Mouse (Mus musculus) adrenal gland, adult (tissue): ENCODE measurements around the gene Gsx1.

Experiments
- DNase-seq, 2 experiments: peaks; one replicate each; pipeline ENCODE4 v3.0.0; 2022 to 2023; ENCODE audit warnings: low spot score in 1 of 2; ENCODE audit not compliant: inconsistent age in 2 of 2

Gsx1 gene

DNA sequence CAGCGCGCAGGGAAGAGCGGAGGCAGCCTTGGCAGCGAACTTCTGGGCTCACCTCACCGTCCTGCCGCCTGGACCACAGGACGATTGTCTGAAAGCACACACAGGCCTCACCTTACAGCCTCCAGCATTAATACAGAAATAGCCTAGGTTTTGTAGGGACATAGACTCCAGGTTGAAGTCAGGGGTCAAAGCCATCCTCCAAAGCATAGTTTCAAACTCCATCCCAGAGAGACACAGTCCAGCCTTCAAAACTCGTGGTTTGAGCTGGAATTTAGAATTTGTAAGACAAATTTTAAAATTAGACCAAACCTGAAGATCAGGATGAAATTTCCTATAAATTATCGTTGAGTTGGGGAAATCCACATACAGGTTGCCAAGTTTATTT is 4.1 kb downstream of the Gsx1 start:
- DNase-seq: no peak

DNA sequence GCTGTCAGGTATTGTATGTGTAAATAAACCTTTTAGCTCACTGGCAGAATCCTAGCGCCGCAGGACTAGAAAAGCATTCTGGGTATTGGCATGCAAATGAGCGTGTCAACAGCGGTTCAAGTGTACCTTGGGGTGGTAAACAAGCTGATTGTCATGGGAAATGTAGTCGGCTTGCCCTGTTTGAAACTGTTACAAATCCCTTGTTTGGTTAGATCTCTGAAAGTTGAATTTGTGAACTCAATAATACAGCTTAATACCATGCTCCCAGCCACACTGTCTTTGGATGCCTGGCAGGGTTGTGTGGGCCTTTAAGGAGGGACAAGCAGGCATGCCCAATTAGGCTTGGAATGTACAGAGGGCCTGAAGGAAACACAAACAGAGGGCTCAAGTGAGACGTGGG is 16.4 kb downstream of the Gsx1 start:
- no peak for DNase-seq

DNA sequence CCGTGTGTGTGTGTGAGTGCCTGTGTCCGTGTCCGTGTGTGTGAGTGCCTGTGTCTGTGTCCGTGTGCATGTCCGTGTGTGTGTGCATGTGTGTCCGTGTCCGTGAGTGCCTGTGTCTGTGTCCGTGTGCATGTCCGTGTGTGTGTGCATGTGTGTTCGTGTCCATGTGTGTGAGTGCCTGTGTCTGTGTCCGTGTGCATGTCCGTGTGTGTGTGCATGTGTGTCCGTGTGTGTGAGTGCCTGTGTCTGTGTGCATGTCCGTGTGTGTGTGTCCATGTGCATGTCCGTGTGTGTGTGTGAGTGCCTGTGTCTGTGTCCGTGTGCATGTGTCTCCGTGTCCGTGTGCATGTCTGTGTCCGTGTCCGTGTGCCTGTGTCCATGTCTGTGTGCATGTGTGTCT is 19.4 kb downstream of the Gsx1 start:
- DNase-seq: no peak

GRCm38 (mm10) chr5:147208471-147208870 is 20.0 kb downstream of the Gsx1 start:
- no peak for DNase-seq

GRCm38 (mm10) chr5:147227354-147228112 is 39.0 kb downstream of the Gsx1 start:
- DNase-seq: peak; percentile 78 to 94

DNA sequence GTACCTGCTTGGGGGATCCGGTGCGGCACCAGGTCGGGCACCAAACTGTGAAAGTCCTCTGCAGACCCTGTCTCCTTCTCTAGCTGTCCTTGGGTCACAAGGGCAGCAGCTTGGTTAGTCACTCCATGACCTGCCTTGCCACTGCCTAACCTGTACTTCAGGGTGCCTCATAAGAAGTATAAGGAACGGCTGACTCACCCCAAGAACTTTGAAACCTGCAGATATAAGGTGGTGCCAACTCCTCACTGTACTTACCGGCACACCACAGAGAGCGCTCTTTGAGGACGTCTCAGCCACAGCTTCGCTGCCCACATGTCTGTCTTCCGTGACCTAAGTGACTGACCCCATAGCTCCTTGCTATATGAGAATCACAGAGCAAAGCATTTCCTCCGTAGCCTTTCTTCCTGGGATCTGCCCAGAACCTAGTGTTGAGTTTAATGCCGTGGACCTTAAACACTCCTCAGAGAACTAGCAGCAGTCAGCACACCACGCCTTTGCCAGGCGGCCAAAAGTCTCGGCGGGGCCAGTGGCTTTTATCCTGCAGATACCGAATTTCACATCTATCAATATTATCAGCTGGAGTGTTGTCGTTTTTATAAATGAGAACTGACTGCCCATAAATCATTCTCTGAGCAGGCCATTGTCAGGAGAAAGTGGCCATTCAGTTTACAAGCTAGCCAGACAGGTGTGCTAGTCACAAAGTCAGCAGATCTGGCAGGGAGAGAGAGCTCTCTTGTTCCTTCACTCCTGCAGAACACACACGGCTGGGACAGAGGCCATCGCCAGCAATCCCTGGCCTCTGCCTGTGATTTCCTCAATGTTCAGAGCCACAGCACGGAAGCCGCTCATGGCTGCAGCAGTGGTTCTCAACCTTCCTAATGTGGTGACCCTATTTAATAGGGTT is 47.2 kb downstream of the Gsx1 start:
- DNase-seq: no peak
